Mouse (Mus musculus) cerebellum, postnatal 4 days (tissue): Measurements from ENCODE around the gene Kcnh6.
"Not testable (repeated sequence)": the region's sequence is repeated elsewhere in the genome, so short reads cannot be mapped to it uniquely, and the experiment has no call there.

ENCODE experiments used
- DNase-seq, 2 experiments: peaks; one replicate each; pipeline ENCODE4 v3.0.0; 2022; ENCODE audit warnings: low spot score in 2 of 2, mixed read lengths in 1 of 2

Kcnh6 gene

GRCm38 (mm10) chr11:106013556-106014225, 5.8 kb downstream of the Kcnh6 start:
- DNase-seq = peak in 1 of 2 experiments; percentile 66

GRCm38 (mm10) chr11:106016440-106016839, 8.5 kb downstream of the Kcnh6 start:
- no peak for DNase-seq

GRCm38 (mm10) chr11:106020051-106020763, 12.3 kb downstream of the Kcnh6 start:
- peak in 1 of 2 experiments; percentile 31 for DNase-seq

DNA sequence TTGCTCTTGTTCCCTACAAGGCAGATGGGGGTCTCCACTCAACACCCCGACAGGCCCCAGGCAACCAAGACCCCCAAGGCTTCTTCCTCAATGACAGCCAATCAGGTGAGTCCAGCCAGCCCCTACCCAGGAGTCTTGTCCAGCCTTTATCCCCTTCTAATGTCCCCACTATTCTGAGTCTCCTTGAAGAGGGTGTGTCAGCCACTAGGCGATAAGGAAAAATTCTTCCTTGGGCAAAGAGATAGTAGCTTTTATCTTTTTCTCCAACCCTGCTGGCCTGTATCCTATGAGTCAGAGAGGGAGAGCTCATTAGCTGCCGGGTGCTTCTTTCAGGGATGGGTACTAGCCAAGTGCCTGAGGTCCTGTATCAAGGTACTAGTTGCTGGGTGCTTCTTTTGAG, 17.9 kb downstream of the Kcnh6 start:
- no peak for DNase-seq

- peak; percentile 52 to 63 for DNase-seq
Measured at GRCm38 (mm10) chr11:106026465-106027151, 18.7 kb downstream of the Kcnh6 start.

DNA sequence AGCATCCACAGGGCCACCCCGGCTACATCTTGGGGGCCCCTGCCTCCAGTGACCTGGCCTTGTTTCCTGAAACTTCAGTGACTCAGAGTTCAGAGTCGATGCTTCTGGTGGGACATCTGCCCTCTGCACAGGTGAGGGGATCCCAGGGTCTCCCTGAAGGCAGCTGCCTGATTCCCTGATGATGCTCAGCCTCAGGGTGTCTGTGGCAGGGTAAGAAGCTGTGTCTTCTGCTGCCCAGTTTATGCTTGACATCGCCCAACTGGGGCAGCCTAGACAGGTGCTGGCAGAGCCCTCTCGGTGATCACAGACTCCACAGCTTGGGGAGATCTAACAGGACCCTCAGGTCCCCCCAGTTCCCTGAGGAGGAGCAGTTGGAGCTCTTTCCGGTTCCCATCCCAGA, 19.7 kb downstream of the Kcnh6 start:
- DNase-seq = no peak

GRCm38 (mm10) chr11:106032074-106032473, 24.1 kb downstream of the Kcnh6 start:
- not testable (repeated sequence) for DNase-seq

DNA sequence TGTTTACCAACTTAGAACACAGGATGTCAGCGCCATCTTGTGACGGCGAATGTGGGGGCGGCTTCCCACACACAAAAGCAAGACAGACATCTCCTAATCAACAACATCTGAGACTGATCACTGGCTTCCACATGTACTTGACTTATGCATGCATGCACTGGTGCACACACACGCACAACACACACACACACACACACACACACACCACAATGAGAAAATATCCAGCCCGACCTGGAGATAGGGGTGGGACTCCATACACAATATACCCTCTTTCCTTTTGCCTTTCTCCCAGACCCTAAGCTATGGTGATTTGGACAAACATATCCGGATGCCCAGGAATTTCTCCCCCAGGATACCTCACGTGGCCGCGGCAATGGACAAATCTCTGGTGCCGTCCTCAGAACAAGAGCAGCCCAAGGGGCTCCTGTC, 25.6 kb downstream of the Kcnh6 start:
- no peak for DNase-seq

- DNase-seq = no peak
Measured at GRCm38 (mm10) chr11:106034986-106035385, 27.1 kb downstream of the Kcnh6 start.

GRCm38 (mm10) chr11:106036548-106037417, 28.9 kb downstream of the Kcnh6 start, which contains the start of gene Dcaf7:
Gene Dcaf7 (plus strand): TSS chr11:106036872.
- DNase-seq = peak; percentile 96 to 98

DNA sequence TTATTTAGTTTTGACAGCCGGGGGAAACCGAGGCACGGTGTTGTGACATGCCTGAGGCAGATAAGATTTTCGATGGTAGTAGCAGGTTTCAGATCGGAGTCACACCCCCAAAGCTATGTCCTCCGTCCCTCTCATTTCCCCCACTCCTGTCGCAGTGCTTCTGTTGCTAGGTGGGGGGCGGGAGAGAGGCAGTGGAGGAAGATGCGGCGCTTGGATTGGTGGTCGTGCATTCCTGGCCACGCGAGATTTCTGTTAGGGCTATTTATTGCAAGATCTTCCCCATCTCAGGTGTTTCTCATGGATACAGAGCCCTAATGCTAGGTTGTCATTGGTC, 29.5 kb downstream of the Kcnh6 start:
- DNase-seq = peak; percentile 48 to 75

DNA sequence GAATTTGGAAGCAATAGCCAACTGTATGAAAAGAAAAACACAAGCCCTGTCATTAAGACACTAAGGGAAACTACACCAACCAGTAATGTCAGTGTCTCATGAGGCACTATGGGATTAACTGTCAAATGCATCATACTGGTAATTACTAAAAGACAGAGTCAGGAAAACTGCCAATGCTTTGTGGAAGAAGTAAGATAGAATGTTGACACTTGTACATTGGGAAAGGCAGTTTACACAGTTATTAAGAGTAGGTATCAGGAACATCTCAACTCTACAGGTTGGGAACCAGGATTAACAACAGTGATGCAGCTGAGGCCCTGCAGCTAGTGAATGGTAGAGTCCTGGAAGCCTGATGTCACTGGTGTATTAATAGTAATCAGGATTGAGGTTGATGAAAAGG, 36.4 kb downstream of the Kcnh6 start:
- DNase-seq = no peak

DNA sequence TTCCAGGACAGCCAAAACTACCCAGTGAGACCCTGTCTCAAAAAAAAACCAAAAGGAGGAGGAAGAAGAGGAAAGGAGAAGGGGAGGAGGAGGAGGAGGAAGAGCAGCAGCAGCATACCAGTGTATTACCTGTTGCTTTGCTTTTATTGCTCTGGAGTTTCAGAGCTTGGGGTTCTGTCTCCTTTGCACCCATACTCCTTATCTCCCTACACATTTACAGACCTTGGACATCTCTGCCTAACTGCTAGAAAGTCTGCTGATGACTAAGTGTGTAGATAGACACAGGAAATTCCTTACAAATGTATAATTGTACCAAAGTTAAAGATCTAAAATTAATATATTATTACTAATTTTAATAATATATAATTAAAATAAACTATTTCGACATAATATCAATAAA, 37.3 kb downstream of the Kcnh6 start:
- no peak for DNase-seq

DNA sequence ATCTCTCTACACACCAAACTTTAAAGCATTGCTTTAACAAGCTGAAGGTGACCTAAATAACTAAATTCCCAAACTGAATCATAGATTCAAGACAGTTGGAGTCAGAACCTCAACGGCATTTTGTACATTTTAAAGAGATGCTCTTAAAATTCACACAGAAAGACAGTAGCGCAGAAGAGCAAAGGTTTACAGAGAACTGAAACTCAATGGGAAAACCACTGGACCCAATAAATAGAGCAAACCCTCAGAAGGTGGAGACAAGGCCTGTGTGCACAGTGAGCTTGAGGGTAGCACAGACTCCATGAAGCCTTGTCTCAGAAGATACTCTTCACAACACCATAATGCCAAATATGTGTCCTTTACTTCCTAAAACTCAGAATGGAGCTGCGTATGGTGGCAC, 37.9 kb downstream of the Kcnh6 start:
- no peak for DNase-seq

GRCm38 (mm10) chr11:106046584-106046983, 38.7 kb downstream of the Kcnh6 start:
- no peak for DNase-seq

DNA sequence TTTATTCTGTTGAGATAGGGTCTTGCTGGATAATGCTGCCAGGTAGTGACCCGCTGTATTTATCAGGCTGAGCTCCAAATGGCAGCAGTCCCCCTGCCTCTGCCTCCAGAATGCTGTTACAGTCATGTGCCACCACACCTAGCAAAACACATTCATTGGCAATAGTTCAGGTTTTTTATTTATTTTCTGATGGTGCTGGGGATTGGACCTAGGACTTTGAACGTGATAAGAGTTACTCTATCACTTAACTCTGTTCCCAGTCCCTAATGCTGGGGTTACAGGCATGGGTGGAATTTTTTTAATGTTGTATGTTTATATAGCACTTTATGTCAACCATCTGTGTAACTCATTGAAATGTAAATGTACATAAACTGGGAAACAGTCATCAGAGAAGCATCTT, 46.0 kb downstream of the Kcnh6 start:
- DNase-seq = no peak

GRCm38 (mm10) chr11:106054600-106054999, 46.7 kb downstream of the Kcnh6 start:
- DNase-seq = no peak

- DNase-seq = no peak
Measured at GRCm38 (mm10) chr11:106055341-106055740, 47.4 kb downstream of the Kcnh6 start.

DNA sequence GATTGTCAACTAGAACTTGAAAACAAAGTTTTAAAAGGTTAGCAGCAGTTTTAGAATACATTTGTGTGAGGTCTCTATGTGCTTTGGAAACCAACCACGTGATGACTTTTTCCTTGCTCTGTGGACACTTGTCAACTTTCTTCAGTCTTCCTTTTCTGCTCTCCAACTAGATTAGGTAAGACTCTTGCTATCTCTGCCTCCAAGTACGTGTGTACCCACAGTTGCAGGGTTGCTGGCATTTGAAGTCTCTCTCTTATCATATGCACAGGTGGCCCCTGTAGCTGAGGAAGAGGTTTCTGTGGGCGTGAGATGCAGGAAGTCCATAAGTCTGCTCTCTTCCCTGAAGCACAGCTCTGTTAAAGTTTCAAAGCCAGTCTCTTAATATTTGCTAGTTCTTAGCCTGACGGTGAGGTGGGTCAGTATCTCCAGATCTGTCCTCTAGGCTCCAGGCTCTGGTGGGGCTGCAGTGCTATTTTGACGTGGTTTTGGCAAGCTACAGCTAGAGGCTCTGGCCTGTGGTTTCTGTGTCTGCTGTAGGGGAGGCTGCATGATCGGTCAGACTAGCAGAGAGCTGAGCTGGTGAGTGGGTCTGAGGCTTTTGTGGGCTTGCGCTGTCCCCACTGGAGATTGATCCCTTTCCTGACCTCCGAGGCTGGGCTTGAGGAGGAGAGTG, 49.0 kb downstream of the Kcnh6 start:
- no peak for DNase-seq

DNA sequence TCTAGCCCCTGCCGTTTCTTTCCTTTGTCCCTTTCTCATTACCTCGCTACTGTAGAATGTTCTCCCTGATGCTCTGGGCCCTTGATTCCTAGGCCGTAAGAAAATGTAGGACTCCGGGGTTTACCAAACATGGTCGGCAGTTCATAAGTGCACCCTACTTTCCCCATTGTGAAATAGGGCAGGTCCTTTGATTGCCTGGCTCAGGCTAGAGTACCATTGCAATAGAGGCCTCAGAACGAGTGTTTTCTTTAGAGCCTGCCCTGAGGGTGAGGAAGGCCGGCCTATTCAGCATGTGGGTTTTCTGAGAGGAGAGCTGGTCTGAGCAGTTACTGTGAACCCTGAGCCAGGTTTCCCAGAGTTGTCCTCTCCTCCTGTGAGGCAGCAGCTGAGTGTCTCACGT, 50.1 kb downstream of the Kcnh6 start:
- DNase-seq = no peak

DNA sequence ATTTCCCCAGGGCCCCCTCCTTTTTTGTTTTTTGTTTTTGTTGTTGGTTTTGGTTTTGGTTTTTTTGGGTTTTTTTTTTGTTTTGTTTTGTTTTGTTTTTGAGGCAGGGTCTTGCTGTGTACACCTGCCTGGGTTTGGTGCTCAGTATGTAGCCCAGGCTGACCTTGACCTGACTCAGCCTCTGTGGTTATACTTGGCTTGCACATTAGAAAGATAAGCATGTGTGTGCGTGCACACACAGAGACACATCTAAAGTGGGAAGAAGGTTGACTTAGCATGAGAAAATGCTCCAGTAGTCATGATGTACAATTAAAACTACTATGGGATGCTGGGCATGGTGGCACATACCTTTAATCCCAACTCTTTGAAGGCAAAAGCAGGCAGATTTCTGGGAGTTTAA, 52.6 kb downstream of the Kcnh6 start:
- DNase-seq = no peak
